Mouse (Mus musculus): ENCODE measurements around the gene Nkg7. TPM values are rescaled to one million over a fixed set of nuclear protein-coding genes. Genes with fewer than 3 reads are reported as not detected.

The Nkg7 gene
- polyA plus RNA-seq, 1 experiment from 2014 or later, result 0.67 TPM

DNA sequence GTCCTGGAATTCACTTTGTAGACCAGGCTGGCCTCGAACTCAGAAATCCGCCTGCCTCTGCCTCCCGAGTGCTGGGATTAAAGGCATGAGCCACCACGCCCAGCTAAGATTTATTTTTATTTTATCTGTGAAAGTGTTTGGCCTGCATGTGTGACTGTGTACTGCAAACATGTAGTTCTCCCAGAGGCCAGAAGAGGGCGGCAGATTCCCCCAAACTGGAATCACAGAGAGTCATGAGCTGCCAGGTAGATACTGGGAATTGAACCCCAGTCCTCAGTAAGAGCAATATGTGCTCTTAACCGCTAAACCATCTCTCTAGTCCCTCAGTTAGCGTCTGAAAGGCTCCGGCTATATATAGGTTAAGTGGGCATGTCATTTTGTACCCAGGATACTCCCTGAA is 33.5 kb downstream of the Nkg7 start:
- Histone ChIP-seq H3K36me3 (ENCODE audit: control insufficient read depth, insufficient read depth, low read length) (no peaks in the 10 kb centered on the region), H3K4me1 (ENCODE audit: control insufficient read depth, insufficient read depth, low read length) (no peaks in the 10 kb centered on the region), H3K9ac (ENCODE audit: low read length) (no peak overlapping the region), H3K4me3 (ENCODE audit: low read depth, low read length) (no peak overlapping the region), H3K9me3 (ENCODE audit: control insufficient read depth, low read length) (no peaks in the 10 kb centered on the region), H3K27ac (replicated peaks; ENCODE audit: low read depth, low read length) (no peak overlapping the region), H3K27me3 (ENCODE audit: control insufficient read depth, insufficient read depth, low read length) (peaks cover 11% of the 10 kb centered on the region; the same call in 1 of the 2 replicates), H3K4me2 (ENCODE audit: low read depth, severe bottlenecking) (no peak overlapping the region)
- no peak for ATAC-seq (ENCODE audit: insufficient number of reproducible peaks, low FRiP score, low TSS enrichment, low read depth)
- WGBS, result 44% methylated on average over 8 of the region's 8 CpGs
- DNase-seq (ENCODE audit: low spot score), result peak; percentile 78

DNA sequence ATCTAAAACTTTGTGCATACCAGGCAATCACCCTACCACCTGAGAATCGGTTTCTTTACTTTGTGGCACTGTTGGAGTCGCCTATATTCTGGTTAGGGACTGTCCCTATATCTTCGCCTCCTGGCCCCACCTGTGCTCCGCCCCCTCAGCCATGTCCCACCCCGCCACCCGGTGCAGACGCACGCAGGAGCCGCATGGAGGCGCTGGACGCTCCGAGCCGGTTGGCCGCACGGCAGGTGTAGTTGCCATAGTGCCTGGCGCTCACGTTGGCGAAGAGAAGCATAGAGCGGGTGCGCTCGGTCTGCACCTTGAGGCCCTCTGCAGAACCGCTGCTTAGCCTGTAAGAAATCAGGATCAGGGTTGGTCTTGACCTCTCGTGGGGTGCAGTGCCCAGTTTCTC is 38.8 kb downstream of the Nkg7 start:
- WGBS, result 5% methylated on average over 23 of the region's 23 CpGs
- ATAC-seq (ENCODE audit: insufficient number of reproducible peaks, low FRiP score, low TSS enrichment, low read depth) (no peak), DNase-seq (ENCODE audit: low spot score) (peak; percentile 34)
- H3K4me3 ChIP-seq (ENCODE audit: low read depth, low read length), result no peak overlapping the region
- peaks cover 39% of the 10 kb centered on the region for H3K27me3 ChIP-seq (ENCODE audit: control insufficient read depth, insufficient read depth, low read length)
- H3K36me3 ChIP-seq (ENCODE audit: control insufficient read depth, insufficient read depth, low read length), result no peaks in the 10 kb centered on the region
- H3K4me1 ChIP-seq (ENCODE audit: control insufficient read depth, insufficient read depth, low read length), result no peaks in the 10 kb centered on the region
- H3K4me2 ChIP-seq (ENCODE audit: low read depth, severe bottlenecking), result no peak overlapping the region
- no peak overlapping the region for H3K9ac ChIP-seq (ENCODE audit: low read length)
- no peaks in the 10 kb centered on the region for H3K9me3 ChIP-seq (ENCODE audit: control insufficient read depth, low read length)
- no peak overlapping the region for H3K27ac ChIP-seq (replicated peaks; ENCODE audit: low read depth, low read length)

DNA sequence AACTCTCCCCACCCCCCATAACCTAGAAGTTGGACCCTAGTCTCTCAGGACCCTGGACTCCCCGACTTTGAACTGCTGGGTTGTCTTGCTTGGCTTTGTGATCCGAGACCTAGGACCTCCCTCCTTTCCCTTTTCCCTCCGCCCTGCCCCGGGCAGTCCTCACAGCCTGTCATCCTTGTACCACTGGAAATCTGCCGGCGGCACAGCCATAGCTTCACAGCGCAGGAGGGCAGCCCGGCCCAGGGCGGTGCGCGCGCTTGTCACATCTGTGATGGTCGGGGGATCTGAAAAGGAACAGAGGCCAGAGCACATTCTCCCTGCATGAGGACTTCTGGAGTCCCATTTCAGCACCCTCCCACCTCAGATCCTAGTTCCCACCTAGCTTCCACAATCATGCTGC is 39.5 kb downstream of the Nkg7 start:
- no peak overlapping the region for H3K27ac ChIP-seq (replicated peaks; ENCODE audit: low read depth, low read length)
- H3K36me3 ChIP-seq (ENCODE audit: control insufficient read depth, insufficient read depth, low read length), result no peaks in the 10 kb centered on the region
- H3K27me3 ChIP-seq (ENCODE audit: control insufficient read depth, insufficient read depth, low read length), result peaks cover 39% of the 10 kb centered on the region
- no peak overlapping the region for H3K4me3 ChIP-seq (ENCODE audit: low read depth, low read length)
- no peak overlapping the region for H3K4me2 ChIP-seq (ENCODE audit: low read depth, severe bottlenecking)
- H3K9me3 ChIP-seq (ENCODE audit: control insufficient read depth, low read length), result no peaks in the 10 kb centered on the region
- ATAC-seq (ENCODE audit: insufficient number of reproducible peaks, low FRiP score, low TSS enrichment, low read depth) (0 out of 2 replicates have a peak, but pooled peaks have one; percentile 27), DNase-seq (ENCODE audit: low spot score) (no peak)
- no peaks in the 10 kb centered on the region for H3K4me1 ChIP-seq (ENCODE audit: control insufficient read depth, insufficient read depth, low read length)
- no peak overlapping the region for H3K9ac ChIP-seq (ENCODE audit: low read length)
- 4% methylated on average over 13 of the region's 13 CpGs for WGBS

DNA sequence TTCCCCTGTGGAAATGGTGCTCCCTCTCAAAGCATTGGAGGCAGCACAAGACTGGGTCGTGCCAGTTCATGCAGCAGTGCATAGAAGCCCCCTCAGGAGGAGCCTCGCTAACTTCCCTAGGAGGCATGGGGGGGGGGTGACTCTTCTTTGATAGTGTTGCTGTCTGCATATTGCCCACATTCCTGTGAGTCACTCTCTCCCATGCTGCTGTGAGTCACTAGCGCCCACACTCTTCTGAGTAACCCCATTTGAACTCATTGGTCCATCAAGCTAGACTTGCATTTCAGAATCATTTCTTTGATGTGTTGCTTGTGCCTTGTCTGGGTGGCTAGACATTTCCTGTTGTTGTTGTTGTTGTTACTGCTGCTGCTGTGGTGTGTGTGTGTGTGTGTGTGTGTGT is 44.3 kb downstream of the Nkg7 start:
- no peak for ATAC-seq (ENCODE audit: insufficient number of reproducible peaks, low FRiP score, low TSS enrichment, low read depth)
- Histone ChIP-seq H3K27ac (replicated peaks; ENCODE audit: low read depth, low read length) (no peak overlapping the region), H3K9me3 (ENCODE audit: control insufficient read depth, low read length) (no peaks in the 10 kb centered on the region), H3K4me1 (ENCODE audit: control insufficient read depth, insufficient read depth, low read length) (no peaks in the 10 kb centered on the region), H3K4me3 (ENCODE audit: low read depth, low read length) (no peak overlapping the region), H3K27me3 (ENCODE audit: control insufficient read depth, insufficient read depth, low read length) (peaks cover 23% of the 10 kb centered on the region), H3K9ac (ENCODE audit: low read length) (no peak overlapping the region), H3K4me2 (ENCODE audit: low read depth, severe bottlenecking) (no peak overlapping the region), H3K36me3 (ENCODE audit: control insufficient read depth, insufficient read depth, low read length) (no peaks in the 10 kb centered on the region)
- 56% methylated on average over 3 of the region's 3 CpGs for WGBS
- DNase-seq (ENCODE audit: low spot score), result no peak

DNA sequence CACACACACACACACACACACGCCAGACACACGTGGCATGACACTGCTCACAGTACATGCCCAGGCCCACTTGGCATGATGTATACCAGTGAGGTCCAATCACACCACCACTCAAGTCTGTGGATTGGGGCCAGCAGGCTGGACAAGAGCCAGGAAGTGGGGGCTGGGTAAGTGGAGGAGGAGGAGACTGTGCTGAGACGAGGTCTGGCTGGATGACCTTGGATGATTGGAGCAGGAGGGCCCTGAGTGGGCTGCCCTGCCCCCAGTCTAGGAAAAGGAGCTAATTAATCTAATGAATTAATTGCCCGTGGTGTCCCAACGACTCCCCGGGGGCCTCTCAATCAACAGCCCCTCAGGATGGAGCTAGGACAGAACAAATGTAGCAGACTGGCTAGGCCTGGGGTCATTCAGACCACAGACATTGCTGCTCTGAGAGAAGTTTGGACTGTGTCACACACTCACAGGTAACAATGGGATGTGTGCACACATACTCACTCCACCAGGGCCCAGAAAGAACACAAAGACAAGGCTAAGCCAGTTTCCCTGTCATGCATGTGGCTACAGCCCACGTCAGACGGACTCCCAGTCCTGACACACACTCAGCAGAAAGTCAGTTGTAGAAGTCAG is 45.3 kb downstream of the Nkg7 start:
- Histone ChIP-seq H3K9me3 (ENCODE audit: control insufficient read depth, low read length) (no peaks in the 10 kb centered on the region), H3K36me3 (ENCODE audit: control insufficient read depth, insufficient read depth, low read length) (no peaks in the 10 kb centered on the region), H3K27ac (replicated peaks; ENCODE audit: low read depth, low read length) (no peak overlapping the region), H3K4me3 (ENCODE audit: low read depth, low read length) (no peak overlapping the region), H3K9ac (ENCODE audit: low read length) (no peak overlapping the region), H3K4me1 (ENCODE audit: control insufficient read depth, insufficient read depth, low read length) (no peaks in the 10 kb centered on the region), H3K4me2 (ENCODE audit: low read depth, severe bottlenecking) (no peak overlapping the region), H3K27me3 (ENCODE audit: control insufficient read depth, insufficient read depth, low read length) (peaks cover 13% of the 10 kb centered on the region)
- no peak for DNase-seq (ENCODE audit: low spot score)
- 0 out of 2 replicates have a peak, but pooled peaks have one; percentile 26 for ATAC-seq (ENCODE audit: insufficient number of reproducible peaks, low FRiP score, low TSS enrichment, low read depth)
- WGBS, result 68% methylated on average over 8 of the region's 8 CpGs

DNA sequence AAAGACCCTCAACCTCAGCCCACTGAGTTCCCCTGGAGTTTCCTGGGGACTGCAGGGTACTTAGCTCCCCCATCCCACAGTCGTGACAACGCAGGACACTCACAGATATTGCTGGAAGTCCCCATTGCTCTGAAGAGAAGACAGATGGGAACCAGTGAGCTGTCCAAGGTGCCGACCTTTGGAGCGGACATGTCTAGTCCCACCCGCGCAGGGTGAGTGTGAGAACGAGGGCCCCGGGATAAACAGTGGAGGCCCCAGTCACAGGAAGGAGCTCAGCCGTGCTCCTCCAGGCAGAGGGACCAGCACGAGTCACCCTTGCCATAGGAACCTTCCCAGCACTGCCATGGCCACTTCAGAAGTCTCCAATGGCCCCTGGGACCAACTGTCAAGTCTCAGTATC is 46.4 kb downstream of the Nkg7 start:
- Histone ChIP-seq H3K36me3 (ENCODE audit: control insufficient read depth, insufficient read depth, low read length) (no peaks in the 10 kb centered on the region), H3K4me3 (ENCODE audit: low read depth, low read length) (no peak overlapping the region), H3K4me1 (ENCODE audit: control insufficient read depth, insufficient read depth, low read length) (no peaks in the 10 kb centered on the region), H3K27ac (replicated peaks; ENCODE audit: low read depth, low read length) (no peak overlapping the region), H3K4me2 (ENCODE audit: low read depth, severe bottlenecking) (no peak overlapping the region), H3K27me3 (ENCODE audit: control insufficient read depth, insufficient read depth, low read length) (peaks cover 4% of the 10 kb centered on the region; the same call in 1 of the 2 replicates), H3K9ac (ENCODE audit: low read length) (no peak overlapping the region), H3K9me3 (ENCODE audit: control insufficient read depth, low read length) (no peaks in the 10 kb centered on the region)
- peak; percentile 48 for DNase-seq (ENCODE audit: low spot score)
- WGBS, result 11% methylated on average over 10 of the region's 10 CpGs
- no peak for ATAC-seq (ENCODE audit: insufficient number of reproducible peaks, low FRiP score, low TSS enrichment, low read depth)

Small RNA genes within 50 kb of the gene (microRNA-seq; reads per million reads assigned to microRNA genes)
- gene Mir7051, result not detected

Other genes starting within 250 kb of the Nkg7 start
- 14.0 and 14.3 TPM in 2 replicates for gene Zfp715, start 123.8 kb upstream of the Nkg7 start, polyA plus RNA-seq (2014; fragmentation: Nextera tagmentation; extraction: Ambion mirVana)
- 0.09 and 0.32 TPM in 2 replicates for gene Siglecf, start 85.7 kb upstream of the Nkg7 start, polyA plus RNA-seq (2014; fragmentation: Nextera tagmentation; extraction: Ambion mirVana)
- 0.09 TPM in 1 of 2 replicates, not detected in the other for gene Siglecg, start 28.9 kb upstream of the Nkg7 start, polyA plus RNA-seq (2014; fragmentation: Nextera tagmentation; extraction: Ambion mirVana)
- gene Lim2, start 9.4 kb upstream of the Nkg7 start, polyA plus RNA-seq (2014; fragmentation: Nextera tagmentation; extraction: Ambion mirVana), result not detected in 2 replicates
- not detected in 2 replicates for gene Cldnd2, start 3.7 kb downstream of the Nkg7 start, polyA plus RNA-seq (2014; fragmentation: Nextera tagmentation; extraction: Ambion mirVana)
- 243 and 251 TPM in 2 replicates for gene Etfb, start 7.0 kb downstream of the Nkg7 start, polyA plus RNA-seq (2014; fragmentation: Nextera tagmentation; extraction: Ambion mirVana)
- 0.31 TPM in 1 of 2 replicates, not detected in the other for gene Gm45233, start 7.1 kb downstream of the Nkg7 start, polyA plus RNA-seq (2014; fragmentation: Nextera tagmentation; extraction: Ambion mirVana)
- gene Vsig10l, start 26.1 kb downstream of the Nkg7 start, polyA plus RNA-seq (2014; fragmentation: Nextera tagmentation; extraction: Ambion mirVana), result 1.4 and 2.0 TPM in 2 replicates
- gene Iglon5, start 53.0 kb downstream of the Nkg7 start, polyA plus RNA-seq (2014; fragmentation: Nextera tagmentation; extraction: Ambion mirVana), result 0.79 and 1.2 TPM in 2 replicates
- gene 4931406B18Rik, start 68.9 kb downstream of the Nkg7 start, polyA plus RNA-seq (2014; fragmentation: Nextera tagmentation; extraction: Ambion mirVana), result not detected in 2 replicates
- 0.98 and 1.2 TPM in 2 replicates for gene Cd33, start 107.4 kb downstream of the Nkg7 start, polyA plus RNA-seq (2014; fragmentation: Nextera tagmentation; extraction: Ambion mirVana)
- 5.1 and 5.9 TPM in 2 replicates for gene Zfp658, start 125.2 kb downstream of the Nkg7 start, polyA plus RNA-seq (2014; fragmentation: Nextera tagmentation; extraction: Ambion mirVana)
- 17.0 and 20.5 TPM in 2 replicates for gene Zfp719, start 142.5 kb downstream of the Nkg7 start, polyA plus RNA-seq (2014; fragmentation: Nextera tagmentation; extraction: Ambion mirVana)
- gene Zfp819, start 170.1 kb downstream of the Nkg7 start, polyA plus RNA-seq (2014; fragmentation: Nextera tagmentation; extraction: Ambion mirVana), result 0.79 and 1.1 TPM in 2 replicates
- gene Ceacam18, start 197.6 kb downstream of the Nkg7 start, polyA plus RNA-seq (2014; fragmentation: Nextera tagmentation; extraction: Ambion mirVana), result not detected in 2 replicates
- 0.17 and 0.33 TPM in 2 replicates for gene Siglece, start 223.1 kb downstream of the Nkg7 start, polyA plus RNA-seq (2014; fragmentation: Nextera tagmentation; extraction: Ambion mirVana)
- gene Ctu1, start 234.9 kb downstream of the Nkg7 start, polyA plus RNA-seq (2014; fragmentation: Nextera tagmentation; extraction: Ambion mirVana), result 10.5 and 10.8 TPM in 2 replicates